Mouse (Mus musculus): ENCODE measurements around the gene Cdkn2b. TPM values are rescaled to one million over a fixed set of nuclear protein-coding genes. Genes with fewer than 3 reads are reported as not detected.

The Cdkn2b gene
- polyA plus RNA-seq, 2 experiments = 1.8 to 4.4 TPM

- Histone ChIP-seq H3K36me3 (ENCODE audit: control insufficient read depth, insufficient read depth, low read length) (no peaks in the 10 kb centered on the region), H3K9ac (ENCODE audit: low read depth, low read length, severe bottlenecking) (no peak overlapping the region), H3K27me3 (ENCODE audit: control insufficient read depth, insufficient read depth, low read length) (peaks cover 83% of the 10 kb centered on the region), H3K4me1 (ENCODE audit: control insufficient read depth, insufficient read depth, low read length) (no peaks in the 10 kb centered on the region), H3K27ac (replicated peaks; ENCODE audit: low read depth, low read length) (no peak overlapping the region), H3K9me3 (ENCODE audit: control insufficient read depth, low read length) (no peaks in the 10 kb centered on the region), H3K4me2 (replicated peaks; ENCODE audit: low read depth, low read length, severe bottlenecking) (peak overlapping the region; percentile 87), H3K4me3 (replicated peaks; ENCODE audit: low read length) (peak overlapping the region; percentile 46)
- ATAC-seq (ENCODE audit: low FRiP score, low read depth) (no peak), DNase-seq (ENCODE audit: low spot score) (no peak)
- under 1% methylated on average over 11 of the region's 11 CpGs for WGBS
- TF ChIP-seq POLR2A (IDR thresholded peaks at IDR 0.05; ENCODE audit: borderline replicate concordance, extremely low read depth, insufficient read depth, insufficient read length) = no peak
Measured at GRCm38 (mm10) chr4:89309996-89310395, 843 bp downstream of the Cdkn2b start.

- no peak for TF ChIP-seq POLR2A (IDR thresholded peaks at IDR 0.05; ENCODE audit: borderline replicate concordance, extremely low read depth, insufficient read depth, insufficient read length)
- Histone ChIP-seq H3K9ac (ENCODE audit: low read depth, low read length, severe bottlenecking) (no peak overlapping the region), H3K4me1 (ENCODE audit: control insufficient read depth, insufficient read depth, low read length) (no peaks in the 10 kb centered on the region), H3K4me2 (replicated peaks; ENCODE audit: low read depth, low read length, severe bottlenecking) (no peak overlapping the region), H3K9me3 (ENCODE audit: control insufficient read depth, low read length) (no peaks in the 10 kb centered on the region), H3K36me3 (ENCODE audit: control insufficient read depth, insufficient read depth, low read length) (no peaks in the 10 kb centered on the region), H3K27me3 (ENCODE audit: control insufficient read depth, insufficient read depth, low read length) (peaks cover 96% of the 10 kb centered on the region), H3K4me3 (replicated peaks; ENCODE audit: low read length) (no peak overlapping the region), H3K27ac (replicated peaks; ENCODE audit: low read depth, low read length) (no peak overlapping the region)
- ATAC-seq (ENCODE audit: low FRiP score, low read depth) (no peak), DNase-seq (ENCODE audit: low spot score) (no peak)
- 2% methylated on average over 3 of the region's 3 CpGs for WGBS
Measured at GRCm38 (mm10) chr4:89308001-89308400, 2.8 kb downstream of the Cdkn2b start.

GRCm38 (mm10) chr4:89306798-89307365, 4.0 kb downstream of the Cdkn2b start:
- H3K27me3 ChIP-seq (ENCODE audit: control insufficient read depth, insufficient read depth, low read length) = peaks cover 96% of the 10 kb centered on the region
- DNase-seq (ENCODE audit: low spot score) (no peak), ATAC-seq (ENCODE audit: low FRiP score, low read depth) (no peak)
- H3K27ac ChIP-seq (replicated peaks; ENCODE audit: low read depth, low read length) = no peak overlapping the region
- H3K36me3 ChIP-seq (ENCODE audit: control insufficient read depth, insufficient read depth, low read length) = no peaks in the 10 kb centered on the region
- H3K4me2 ChIP-seq (replicated peaks; ENCODE audit: low read depth, low read length, severe bottlenecking) = no peak overlapping the region
- WGBS = 5% methylated on average over 23 of the region's 25 CpGs
- H3K4me3 ChIP-seq (replicated peaks; ENCODE audit: low read length) = no peak overlapping the region
- H3K9ac ChIP-seq (ENCODE audit: low read depth, low read length, severe bottlenecking) = no peak overlapping the region
- TF ChIP-seq POLR2A (IDR thresholded peaks at IDR 0.05; ENCODE audit: borderline replicate concordance, extremely low read depth, insufficient read depth, insufficient read length) = no peak
- no peaks in the 10 kb centered on the region for H3K4me1 ChIP-seq (ENCODE audit: control insufficient read depth, insufficient read depth, low read length)
- H3K9me3 ChIP-seq (ENCODE audit: control insufficient read depth, low read length) = no peaks in the 10 kb centered on the region

GRCm38 (mm10) chr4:89305691-89306090, 5.1 kb downstream of the Cdkn2b start:
- no peak for TF ChIP-seq POLR2A (IDR thresholded peaks at IDR 0.05; ENCODE audit: borderline replicate concordance, extremely low read depth, insufficient read depth, insufficient read length)
- WGBS = 5% methylated on average over 3 of the region's 3 CpGs

GRCm38 (mm10) chr4:89303281-89303995, 7.4 kb downstream of the Cdkn2b start:
- Histone ChIP-seq H3K4me2 (replicated peaks; ENCODE audit: low read depth, low read length, severe bottlenecking) (no peak overlapping the region), H3K4me1 (ENCODE audit: control insufficient read depth, insufficient read depth, low read length) (no peaks in the 10 kb centered on the region), H3K36me3 (ENCODE audit: control insufficient read depth, insufficient read depth, low read length) (no peaks in the 10 kb centered on the region), H3K9me3 (ENCODE audit: control insufficient read depth, low read length) (no peaks in the 10 kb centered on the region), H3K27me3 (ENCODE audit: control insufficient read depth, insufficient read depth, low read length) (peaks cover 89% of the 10 kb centered on the region), H3K4me3 (replicated peaks; ENCODE audit: low read length) (no peak overlapping the region), H3K27ac (replicated peaks; ENCODE audit: low read depth, low read length) (no peak overlapping the region), H3K9ac (ENCODE audit: low read depth, low read length, severe bottlenecking) (no peak overlapping the region)
- ATAC-seq (ENCODE audit: low FRiP score, low read depth) (no peak), DNase-seq (ENCODE audit: low spot score) (no peak)
- TF ChIP-seq POLR2A (IDR thresholded peaks at IDR 0.05; ENCODE audit: borderline replicate concordance, extremely low read depth, insufficient read depth, insufficient read length) = no peak
- under 1% methylated on average over 14 of the region's 14 CpGs for WGBS

More at GRCm38 (mm10) chr4:89305691-89306090, 5.1 kb downstream of the Cdkn2b start:
- DNase-seq (ENCODE audit: low spot score) (no peak), ATAC-seq (ENCODE audit: low FRiP score, low read depth) (no peak)
- Histone ChIP-seq H3K36me3 (ENCODE audit: control insufficient read depth, insufficient read depth, low read length) (no peaks in the 10 kb centered on the region), H3K27ac (replicated peaks; ENCODE audit: low read depth, low read length) (no peak overlapping the region), H3K4me3 (replicated peaks; ENCODE audit: low read length) (no peak overlapping the region), H3K4me1 (ENCODE audit: control insufficient read depth, insufficient read depth, low read length) (no peaks in the 10 kb centered on the region), H3K9ac (ENCODE audit: low read depth, low read length, severe bottlenecking) (no peak overlapping the region), H3K4me2 (replicated peaks; ENCODE audit: low read depth, low read length, severe bottlenecking) (no peak overlapping the region), H3K9me3 (ENCODE audit: control insufficient read depth, low read length) (no peaks in the 10 kb centered on the region), H3K27me3 (ENCODE audit: control insufficient read depth, insufficient read depth, low read length) (peaks cover 93% of the 10 kb centered on the region)

Measured in limb, embryonic 14.5 days (tissue).